Mouse (Mus musculus) ES-E14 (cell line): ENCODE data around the gene Mgea5.

Experiments
- CHD2 ChIP-seq: IDR thresholded peaks from 2 replicates; pipeline ENCODE4 v1.6.1; 2014; ENCODE audit warnings: mild to moderate bottlenecking, low read depth, low read length, inconsistent platforms
- HCFC1 ChIP-seq: IDR thresholded peaks from 2 replicates; pipeline ENCODE4 v1.6.1; 2012; ENCODE audit warnings: low read length, inconsistent platforms, borderline replicate concordance; ENCODE audit not compliant: insufficient read depth
- MAFK ChIP-seq: IDR thresholded peaks from 2 replicates; pipeline ENCODE4 v1.6.1; 2014; ENCODE audit warnings: mild to moderate bottlenecking, low read depth, low read length, inconsistent platforms; ENCODE audit not compliant: insufficient read depth
- ZC3H11A ChIP-seq: IDR thresholded peaks from 2 replicates; pipeline ENCODE4 v1.6.1; 2012; ENCODE audit warnings: low read depth, mild to moderate bottlenecking, inconsistent platforms, low read length, borderline replicate concordance
- ZNF384 ChIP-seq: IDR thresholded peaks from 2 replicates; pipeline ENCODE4 v1.6.1; 2012; ENCODE audit warnings: low read depth, low read length, inconsistent platforms

- TF ChIP-seq CHD2 (no peak), ZC3H11A (no peak), MAFK (no peak), ZNF384 (no peak), HCFC1 (no peak)
Measured at GRCm38 (mm10) chr19:45782315-45783001, 1.2 kb downstream of the Mgea5 start.
